Mouse (Mus musculus) spleen, postnatal 14 days (tissue): Measurements from ENCODE around the gene Tprn.

ENCODE experiments used
- DNase-seq, 2 experiments: peaks; one replicate each; pipeline ENCODE4 v3.0.0; 2021 to 2022; ENCODE audit warnings: low spot score in 2 of 2

Gene Tprn

GRCm38 (mm10) chr2:25262291-25262767 is at the start of gene Tprn:
Gene Tprn (plus strand): TSS chr2:25262618.
- peak; percentile 91 to 93 for DNase-seq

DNA sequence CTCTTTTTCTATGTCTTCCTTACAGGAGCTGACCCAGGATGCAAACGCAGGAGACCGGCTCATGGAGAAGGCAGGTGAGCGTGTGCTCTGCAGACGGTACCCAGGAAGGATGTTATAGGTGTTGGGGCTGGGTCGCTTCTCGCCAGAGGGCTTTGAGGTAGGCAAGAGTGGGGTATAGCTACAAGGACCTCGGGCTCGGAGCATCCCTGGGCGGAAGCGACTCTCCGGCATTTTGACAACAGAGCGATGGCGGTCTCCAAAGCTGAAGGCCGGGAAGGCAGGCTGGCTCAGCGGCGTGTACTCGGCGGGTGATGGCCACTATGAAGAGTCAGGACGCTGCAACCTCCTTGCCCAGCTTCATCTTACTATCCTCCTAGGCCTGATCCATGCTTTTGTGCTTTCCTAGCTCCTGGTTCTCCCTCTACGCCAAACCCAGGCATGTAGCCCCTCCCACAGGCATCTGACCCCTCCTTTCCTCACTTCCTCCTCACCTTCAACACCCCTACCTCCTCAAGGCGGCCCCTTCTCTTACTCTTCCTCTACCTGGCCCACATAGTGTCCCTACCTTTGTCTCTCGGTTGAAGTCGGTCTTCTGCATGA is 49.1 kb upstream of the Tprn start:
- DNase-seq: no peak

DNA sequence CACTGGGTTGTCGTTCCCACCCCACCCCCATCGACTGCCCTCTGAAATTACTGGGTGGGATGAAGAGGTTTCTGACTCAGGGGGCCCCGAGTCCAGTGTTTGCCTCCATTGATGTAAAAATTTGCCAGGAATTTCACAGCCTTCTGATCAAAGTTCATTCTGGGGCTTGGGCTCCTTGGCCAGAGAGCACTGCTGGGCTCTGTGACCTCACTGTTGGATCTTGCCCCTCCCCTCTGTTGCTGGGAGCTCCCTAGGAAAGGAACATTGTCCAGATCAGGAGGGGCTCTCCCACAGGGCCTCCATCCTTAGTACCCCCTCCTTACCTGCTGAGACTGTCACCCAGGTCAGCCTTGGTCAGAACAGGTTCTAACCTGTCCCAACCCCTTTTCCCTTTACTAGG is 48.0 kb upstream of the Tprn start, which contains the start of gene Stpg3:
Stpg3 (minus strand) TSS at position 194 of the 400 bp plus-strand sequence.
- DNase-seq: no peak

- no peak for DNase-seq
Measured at GRCm38 (mm10) chr2:25217666-25218065, 44.8 kb upstream of the Tprn start.

- DNase-seq: no peak
Measured at GRCm38 (mm10) chr2:25218445-25218844, 44.0 kb upstream of the Tprn start, which contains the start of gene Fam166a. Gene Fam166a (plus strand): TSS chr2:25218745.

DNA sequence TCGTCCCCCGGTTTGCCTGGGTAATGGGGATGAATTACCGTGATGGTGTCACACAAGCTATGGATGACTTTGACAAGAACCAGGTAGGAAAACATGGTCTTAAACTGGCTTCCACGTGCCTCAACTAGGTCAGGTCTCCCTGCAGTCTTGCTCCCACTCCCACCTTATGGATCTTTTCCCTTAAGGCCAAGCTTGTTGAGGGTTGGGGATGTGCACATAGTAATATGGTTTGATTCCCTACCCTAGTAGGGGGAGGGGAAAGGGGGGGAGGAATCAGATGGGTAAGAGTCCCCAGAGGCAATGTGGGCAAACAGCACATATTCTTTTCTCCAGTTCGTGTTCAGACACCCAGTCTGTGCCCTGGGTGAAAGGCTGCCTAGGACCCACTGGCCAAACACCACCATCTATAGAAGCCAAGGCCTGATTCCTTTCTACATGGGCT is 41.1 kb upstream of the Tprn start:
- DNase-seq: no peak

- peak; percentile 83 to 86 for DNase-seq
Measured at GRCm38 (mm10) chr2:25223681-25224491, 38.5 kb upstream of the Tprn start.

GRCm38 (mm10) chr2:25224492-25224765 is 38.0 kb upstream of the Tprn start, which contains the start of gene Tubb4b:
Gene Tubb4b (minus strand): TSS chr2:25224702.
- DNase-seq: no peak

GRCm38 (mm10) chr2:25224766-25225752 is 37.4 kb upstream of the Tprn start:
- peak; percentile 93 to 95 for DNase-seq

- no peak for DNase-seq
Measured at GRCm38 (mm10) chr2:25225811-25226379, 36.5 kb upstream of the Tprn start.

DNA sequence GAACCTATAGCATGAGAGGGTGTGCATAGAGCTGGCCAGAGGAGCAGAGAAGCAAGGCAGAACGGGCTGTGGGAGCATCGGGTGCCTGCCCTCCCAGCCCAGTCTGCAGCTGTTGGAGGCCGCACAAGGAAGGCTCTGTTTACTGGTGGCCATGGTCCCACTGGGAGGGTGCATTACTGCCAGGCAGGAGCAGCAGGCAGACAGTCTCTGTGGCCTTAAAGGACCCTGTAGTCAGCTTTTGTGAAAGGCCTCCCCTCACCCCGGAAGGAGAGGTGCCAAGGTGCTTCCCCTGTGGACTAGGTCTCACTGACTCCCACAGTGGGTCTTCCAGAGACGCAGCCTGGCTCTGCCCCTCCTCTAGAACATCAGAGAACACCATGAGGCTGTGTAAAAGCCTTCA is 35.6 kb upstream of the Tprn start:
- DNase-seq: no peak

GRCm38 (mm10) chr2:25227406-25227805 is 35.0 kb upstream of the Tprn start:
- DNase-seq: no peak

DNA sequence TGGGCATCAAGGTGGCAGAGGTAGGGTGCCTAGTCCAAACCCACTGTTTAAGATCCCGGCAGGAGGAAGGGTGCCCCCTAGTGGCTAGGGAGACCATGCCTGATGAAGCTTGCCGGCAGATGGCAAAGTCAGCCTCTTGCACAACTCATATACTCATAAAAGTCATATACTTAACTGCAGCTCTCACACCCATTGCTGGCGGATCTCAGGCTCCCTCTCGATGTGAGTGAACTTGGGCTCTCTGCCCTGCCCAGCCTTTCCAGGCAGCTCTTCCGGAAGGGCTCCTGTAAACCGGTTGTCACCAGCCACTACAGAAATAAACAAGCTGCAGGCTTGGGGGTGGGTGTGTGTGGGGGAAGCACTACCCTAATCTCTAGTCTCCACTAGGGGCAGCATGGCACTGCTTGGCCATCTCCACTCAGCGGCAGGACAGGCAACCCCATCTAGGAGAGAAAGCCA is 34.0 kb upstream of the Tprn start:
- DNase-seq: peak; percentile 74 to 89

DNA sequence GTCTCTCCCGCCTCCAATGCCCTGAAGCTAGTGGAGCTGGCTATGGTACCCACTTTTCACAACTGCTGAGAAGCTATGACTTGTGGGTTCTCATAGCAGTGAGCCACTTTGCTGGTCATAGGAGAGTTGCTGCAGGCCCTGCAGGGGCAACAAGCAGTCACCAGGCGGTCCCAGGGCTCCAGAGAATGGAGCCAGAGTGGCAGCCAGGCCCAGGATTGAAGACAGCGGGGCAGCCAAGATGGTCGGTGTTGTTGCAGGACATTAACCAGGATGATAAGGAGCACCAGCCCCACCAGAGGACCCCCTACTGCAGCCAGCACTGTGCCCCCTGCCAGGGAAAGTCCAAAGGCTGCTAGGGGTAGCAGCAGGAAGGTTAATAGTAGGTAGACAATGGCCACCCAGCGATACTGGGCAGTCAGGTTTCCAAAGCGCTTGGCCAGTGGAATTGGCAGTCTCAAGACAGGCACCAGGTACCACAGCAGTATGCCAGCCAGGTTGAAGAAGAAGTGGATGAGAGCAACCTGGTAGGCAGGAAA is 33.4 kb upstream of the Tprn start:
- DNase-seq: no peak

GRCm38 (mm10) chr2:25229582-25229981 is 32.8 kb upstream of the Tprn start:
- no peak for DNase-seq

DNA sequence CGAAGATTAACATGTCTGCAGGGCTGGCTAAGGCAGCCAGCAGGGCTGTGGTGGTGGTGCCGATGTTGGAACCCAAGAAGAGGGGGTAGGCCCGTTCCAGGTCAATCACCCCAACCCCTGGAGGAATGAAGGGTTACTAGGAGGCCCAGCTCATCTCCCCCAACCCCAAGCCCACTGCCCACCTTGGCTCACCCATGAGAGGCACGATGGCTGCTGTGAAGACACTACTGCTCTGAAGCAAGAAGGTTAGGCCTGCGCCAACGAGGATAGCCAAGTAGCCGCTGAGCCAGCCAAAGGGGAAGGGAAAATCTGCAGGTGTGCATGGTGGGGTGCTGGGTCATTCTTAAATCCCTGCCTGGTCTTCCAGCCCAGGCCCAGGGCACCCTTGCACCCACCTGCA is 31.8 kb upstream of the Tprn start:
- DNase-seq: no peak

DNA sequence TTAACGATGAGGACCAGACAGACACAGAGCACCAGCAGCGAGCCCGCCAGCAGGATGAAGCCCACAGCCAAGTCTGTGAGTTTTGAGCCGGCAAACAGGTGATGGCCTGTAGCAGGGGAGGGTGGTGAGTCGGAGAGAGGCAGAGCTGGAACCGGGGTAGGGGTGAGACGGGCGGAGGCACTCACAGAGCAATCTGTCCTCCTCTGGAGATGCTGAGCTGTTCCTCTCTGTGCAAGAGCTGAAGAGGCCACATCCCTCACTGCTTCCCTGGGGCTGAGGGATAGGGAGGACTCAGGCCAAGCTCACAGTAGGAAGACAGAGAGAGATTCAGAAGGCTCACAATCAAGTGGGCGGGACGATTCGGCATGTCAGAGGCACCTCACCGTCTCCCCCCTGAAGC is 31.4 kb upstream of the Tprn start:
- no peak for DNase-seq

DNA sequence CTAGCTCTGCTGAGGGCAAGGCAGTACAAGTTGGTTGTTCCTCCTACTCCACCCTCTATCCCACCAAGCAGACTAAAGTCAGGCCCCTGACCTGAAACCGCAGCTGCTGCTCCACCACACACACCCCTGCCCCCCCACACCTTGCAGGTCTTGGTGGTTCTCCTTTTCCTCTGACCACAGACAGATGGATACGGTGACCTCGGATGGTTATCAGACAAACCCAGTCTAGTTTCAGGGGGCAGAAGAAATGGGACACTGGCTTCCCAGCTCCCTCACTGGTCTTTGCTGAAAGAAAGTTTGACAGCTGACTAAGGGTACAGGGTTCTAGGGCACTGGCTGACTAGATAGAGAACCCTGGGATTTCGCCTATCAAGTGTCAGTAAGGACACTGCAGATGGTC is 29.0 kb upstream of the Tprn start:
- DNase-seq: no peak

DNA sequence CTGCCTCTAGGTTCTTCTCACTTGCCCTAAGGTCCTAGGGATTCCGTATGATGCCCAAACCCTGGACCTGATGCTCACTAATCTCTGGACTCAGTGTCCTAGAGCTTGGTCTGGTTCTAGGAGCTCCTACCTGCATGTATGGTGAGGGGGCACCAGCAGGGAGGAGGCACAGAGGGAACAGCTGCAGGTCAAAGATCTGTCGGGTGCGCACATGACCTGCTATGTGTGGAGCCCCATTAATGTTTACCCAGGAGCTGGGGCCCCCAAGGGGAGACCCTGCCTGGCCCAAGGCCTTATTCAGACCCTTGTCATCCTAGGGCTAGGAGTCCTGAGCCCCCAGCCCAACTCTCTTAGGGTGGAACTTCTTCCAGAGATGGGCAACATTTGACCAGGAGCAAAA is 28.4 kb upstream of the Tprn start, which contains the start of gene Slc34a3:
Slc34a3 (minus strand) TSS at position 315 of the 400 bp plus-strand sequence.
- DNase-seq: no peak

- no peak for DNase-seq
Measured at GRCm38 (mm10) chr2:25234551-25235220, 27.7 kb upstream of the Tprn start.

- no peak for DNase-seq
Measured at GRCm38 (mm10) chr2:25236614-25237013, 25.8 kb upstream of the Tprn start, which contains the start of gene Rnf224. Gene Rnf224 (minus strand): TSS chr2:25236787.
